Mouse (Mus musculus): ENCODE measurements around the gene Ghr. TPM values are rescaled to one million over a fixed set of nuclear protein-coding genes. Genes with fewer than 3 reads are reported as not detected.

Ghr gene
- polyA plus RNA-seq (2017; shearing (Covaris generic)): 1.2 TPM

GRCm38 (mm10) chr15:3582807-3583636 is at the start of gene Ghr:
TSS of gene Ghr (minus strand) at chr15:3583492.

GRCm38 (mm10) chr15:3303426-3303825 is 279.9 kb downstream of the Ghr start, which contains the start of gene Ccdc152:
TSS of gene Ccdc152 (minus strand) at chr15:3303526.

GRCm38 (mm10) chr15:3268247-3268646 is 315.0 kb downstream of the Ghr start, which contains the start of gene Selenop:
TSS of gene Selenop (plus strand) at chr15:3268547.

